Mouse (Mus musculus) ES-E14 (cell line): ENCODE data around the gene Zfp263.

Source experiments
- MAFK ChIP-seq: IDR thresholded peaks from 2 replicates; pipeline ENCODE4 v1.6.1; 2014; ENCODE audit warnings: mild to moderate bottlenecking, low read depth, low read length, inconsistent platforms; ENCODE audit not compliant: insufficient read depth
- ZC3H11A ChIP-seq: IDR thresholded peaks from 2 replicates; pipeline ENCODE4 v1.6.1; 2012; ENCODE audit warnings: low read depth, mild to moderate bottlenecking, inconsistent platforms, low read length, borderline replicate concordance

- TF ChIP-seq ZC3H11A (no peak), MAFK (no peak)
These were observed at the start of gene Zfp263 for GRCm38 (mm10) chr16:3743503-3744185.
